Mouse (Mus musculus) liver, postnatal 0 days (tissue): Measurements from ENCODE around the gene Amh.

Experiments used
- CTCF ChIP-seq: sonication (generic); IDR thresholded peaks from 2 replicates; pipeline ENCODE4 v1.5.1; 2016; ENCODE audit warnings: antibody characterized with exemption, low read depth
- EP300 ChIP-seq: IDR thresholded peaks from 2 replicates; pipeline ENCODE4 v1.6.1; 2016; ENCODE audit warnings: antibody characterized with exemption, low read depth, mild to moderate bottlenecking

GRCm38 (mm10) chr10:80807057-80807627 lies 2.1 kb downstream of the Amh start:
- TF ChIP-seq CTCF (0 out of 2 replicates have a peak, but pooled peaks have one; percentile 12), EP300 (no peak)
